Mouse (Mus musculus) layer of hippocampus, adult 18-20 months (tissue): Measurements from ENCODE around the gene Slc5a3. TPM values are rescaled to one million over a fixed set of nuclear protein-coding genes. Genes with fewer than 3 reads are reported as not detected.
A peak's percentile ranks its signal among the peaks of the same experiment; 100 is the strongest.
"Not testable (repeated sequence)": the region's sequence is repeated elsewhere in the genome, so short reads cannot be mapped to it uniquely, and the experiment has no call there.

Source experiments
- DNase-seq, 2 experiments: peaks; one replicate each; pipeline ENCODE4 v3.0.0; 2022; ENCODE audit warnings: low spot score in 2 of 2
- total RNA-seq, 2 experiments: library from RNA; stranded (reverse); gene quantifications; 2 replicates each; pipeline ENCODE4 v1.2.3; 2021

Gene Slc5a3
- total RNA-seq, 2 experiments from 2014 or later: 44.7 to 45.6 TPM

DNA sequence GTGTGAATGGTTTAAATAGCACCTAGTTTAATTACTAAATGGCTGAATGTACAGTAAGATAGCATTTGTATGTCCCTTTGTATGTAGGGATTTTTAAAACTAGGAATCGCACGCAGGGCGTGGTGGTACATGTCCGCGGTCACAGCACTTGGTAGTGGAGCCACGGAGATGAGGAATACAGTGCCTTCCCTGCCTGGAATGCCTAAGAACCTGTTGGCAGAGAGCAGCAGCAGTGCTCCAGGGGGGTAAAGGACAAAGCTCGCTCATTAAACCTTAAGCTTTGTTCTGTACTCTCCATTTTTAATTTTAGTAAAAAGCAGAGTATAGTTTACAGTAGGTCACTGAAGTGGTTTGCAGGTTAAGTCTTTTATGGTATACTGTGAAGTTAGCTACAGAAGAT is 3.5 kb downstream of the Slc5a3 start:
- no peak for DNase-seq

DNA sequence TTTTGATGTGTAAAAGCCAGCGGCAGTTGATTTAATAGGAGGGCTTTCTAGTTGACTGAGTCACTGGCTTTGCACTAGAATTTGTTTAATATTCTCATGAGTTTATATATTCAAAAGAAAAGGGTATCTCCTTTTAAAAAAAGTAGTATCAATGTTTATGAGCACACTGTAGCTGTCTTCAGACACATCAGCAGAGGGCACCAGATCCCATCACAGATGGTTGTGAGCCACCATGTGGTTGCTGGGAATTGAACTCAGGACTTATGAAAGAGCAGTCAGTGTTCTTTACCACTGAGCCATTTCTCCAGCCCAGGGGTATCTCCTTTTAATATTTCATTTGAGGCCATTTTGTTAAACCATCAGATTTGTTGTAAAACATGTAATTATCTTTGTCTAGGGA is 4.7 kb downstream of the Slc5a3 start:
- no peak for DNase-seq

DNA sequence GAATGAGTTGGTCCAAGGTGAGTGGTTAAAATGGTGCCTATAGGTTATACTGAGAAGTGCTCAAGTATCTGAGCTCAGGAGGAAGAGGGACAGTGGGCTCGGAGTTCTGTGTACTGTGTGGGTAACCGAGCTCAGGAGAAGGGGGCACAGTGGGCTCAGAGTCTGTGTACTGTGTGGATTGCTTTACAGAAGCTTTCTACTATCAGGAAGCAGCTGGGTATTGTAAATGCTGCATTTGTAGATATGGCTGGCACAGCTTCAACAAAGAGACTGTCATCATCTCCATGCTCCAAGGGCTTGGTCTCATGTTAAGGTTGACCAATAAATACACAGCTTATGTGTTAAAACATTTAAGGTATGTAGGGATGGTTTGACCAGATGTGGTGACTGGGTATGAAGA is 6.7 kb downstream of the Slc5a3 start:
- no peak for DNase-seq

DNA sequence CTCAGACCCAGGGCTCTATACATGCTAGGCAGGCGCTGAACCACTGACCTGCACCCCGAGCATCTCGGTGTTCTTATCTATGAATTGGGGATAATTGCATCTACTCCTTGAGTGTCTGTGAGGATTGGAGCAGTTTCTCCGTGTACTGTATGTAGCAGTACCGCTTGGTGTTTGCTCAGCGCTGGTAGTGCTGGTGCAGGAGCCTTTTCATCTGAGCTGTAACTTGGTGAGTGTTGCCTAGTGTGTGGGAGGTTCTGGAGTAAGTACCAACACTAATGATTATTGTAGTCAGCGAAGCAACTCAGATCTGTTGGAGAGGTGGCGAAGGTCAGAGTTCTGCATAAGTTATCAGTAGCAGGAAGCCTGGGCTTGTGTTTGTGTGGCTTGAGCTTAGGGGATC is 12.2 kb downstream of the Slc5a3 start:
- peak in 1 of 2 experiments; percentile 34 for DNase-seq

DNA sequence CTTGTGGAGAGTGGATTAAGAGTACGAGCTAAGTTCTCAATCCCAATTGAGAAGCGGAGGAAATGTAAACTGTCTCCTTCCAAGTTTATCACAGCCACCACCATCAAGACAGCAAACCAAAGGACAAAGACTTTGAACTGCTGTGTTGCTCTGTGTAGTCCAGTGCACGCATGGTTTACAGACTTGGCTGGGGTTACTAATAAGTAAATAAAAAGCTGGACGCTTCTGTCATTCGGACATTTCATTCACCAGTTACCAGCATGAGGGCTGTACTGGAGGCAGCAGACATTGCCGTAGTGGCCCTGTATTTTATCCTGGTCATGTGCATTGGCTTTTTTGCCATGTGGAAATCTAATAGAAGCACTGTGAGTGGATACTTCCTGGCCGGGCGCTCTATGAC is 18.7 kb downstream of the Slc5a3 start:
- no peak for DNase-seq

DNA sequence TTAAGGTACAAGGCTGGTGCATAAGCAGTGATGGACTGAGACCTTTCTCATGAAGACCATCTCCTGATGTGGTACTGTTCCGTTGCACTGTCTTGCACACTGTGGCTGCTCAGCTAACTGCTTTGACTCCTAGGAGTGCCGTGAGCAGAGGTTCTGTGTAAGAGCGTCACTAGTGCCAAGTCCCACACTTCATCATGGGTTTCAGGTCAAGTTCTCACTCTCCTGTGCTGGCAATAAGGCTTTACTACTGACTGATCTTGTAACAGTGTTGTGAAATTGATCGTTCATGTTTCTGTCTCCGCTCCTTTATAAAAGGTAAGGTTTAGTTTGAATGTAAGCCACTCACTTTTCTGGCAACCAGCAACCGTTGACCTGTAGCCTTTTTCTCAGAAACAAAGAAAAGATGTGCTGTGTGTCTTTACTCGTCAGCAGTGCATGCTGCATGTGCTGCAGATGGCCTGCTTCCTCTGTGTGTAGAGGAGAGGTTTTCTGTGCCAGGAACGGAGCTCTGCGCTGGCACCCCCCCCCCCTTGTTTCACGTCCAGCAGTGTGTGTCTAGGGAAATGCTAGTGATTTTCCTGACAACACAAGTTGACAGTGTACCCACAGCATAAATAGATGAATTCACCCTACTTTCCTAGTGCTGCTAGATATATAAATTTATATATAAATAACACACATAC is 25.8 kb downstream of the Slc5a3 start:
- no peak for DNase-seq

DNA sequence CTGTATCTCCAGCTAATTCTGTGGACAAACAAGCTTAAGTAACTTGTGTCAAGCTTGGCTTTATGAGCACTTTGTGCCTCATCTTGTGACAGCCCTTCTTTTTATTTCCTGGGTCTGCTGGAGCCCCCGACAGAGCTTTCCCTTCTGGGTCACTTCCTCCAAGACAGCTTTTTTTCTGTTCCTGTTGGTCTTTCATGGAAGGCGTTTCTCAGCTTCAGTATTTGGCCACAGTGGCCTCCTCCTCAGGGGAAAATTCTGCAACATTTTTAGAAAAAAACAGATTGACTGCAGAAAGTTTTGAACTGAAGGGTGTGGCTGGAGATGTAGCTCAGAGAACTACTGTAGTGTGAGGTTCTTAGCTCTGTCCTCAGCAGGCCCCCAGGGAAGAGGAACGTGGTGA is 31.1 kb downstream of the Slc5a3 start:
- no peak for DNase-seq

DNA sequence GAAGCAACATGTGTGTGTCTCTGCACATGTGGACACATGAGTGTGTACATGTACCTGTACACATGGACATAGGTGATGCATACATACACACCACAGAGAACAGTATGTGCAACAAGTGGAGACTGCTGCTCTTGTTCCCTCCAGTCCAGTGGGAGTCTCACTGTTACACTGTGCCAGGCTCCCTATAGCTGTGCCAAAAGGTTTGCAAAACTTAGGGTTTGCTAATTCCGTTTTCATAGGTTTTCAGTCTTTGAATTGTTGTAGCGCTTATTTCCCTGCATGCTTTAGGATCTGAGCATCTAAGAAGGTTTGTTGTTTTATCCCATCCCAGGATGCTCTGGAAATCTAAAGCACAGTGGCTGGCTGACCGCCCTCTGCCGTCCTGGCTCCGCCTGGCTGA is 33.8 kb downstream of the Slc5a3 start:
- no peak for DNase-seq

DNA sequence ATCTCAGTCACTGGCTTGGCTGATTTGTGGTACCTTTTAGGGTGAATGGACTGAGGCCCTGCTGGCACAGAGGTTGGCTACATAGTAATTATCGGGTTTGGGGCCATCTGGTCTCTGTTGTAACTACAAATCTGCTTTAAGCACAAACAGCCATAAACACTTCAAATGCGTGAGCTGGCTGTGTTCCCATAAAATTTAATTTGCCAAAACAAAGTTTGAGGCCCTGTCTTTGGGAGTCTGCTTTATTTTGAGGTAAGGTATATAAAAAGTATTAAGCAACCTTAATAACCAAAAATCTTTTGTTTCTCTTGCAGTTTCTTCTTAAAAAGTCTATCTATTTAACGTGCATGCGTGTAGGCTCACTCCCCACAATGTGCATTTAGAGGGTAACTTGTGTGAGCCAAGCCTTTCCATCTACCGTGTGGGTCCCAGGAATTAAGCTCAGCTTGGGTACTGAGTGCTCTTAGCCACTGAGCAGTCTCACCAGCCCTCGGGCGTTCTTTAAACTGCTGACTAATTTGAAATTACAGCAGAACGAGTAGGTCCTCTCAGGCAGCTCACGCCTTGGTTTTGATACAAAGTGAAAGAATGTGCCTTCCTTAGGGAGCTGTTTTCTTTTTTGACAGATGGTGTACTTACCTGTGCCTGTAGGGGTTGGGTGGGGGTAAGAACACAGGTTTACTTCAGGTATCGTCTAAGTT is 40.4 kb downstream of the Slc5a3 start:
- no peak for DNase-seq

DNA sequence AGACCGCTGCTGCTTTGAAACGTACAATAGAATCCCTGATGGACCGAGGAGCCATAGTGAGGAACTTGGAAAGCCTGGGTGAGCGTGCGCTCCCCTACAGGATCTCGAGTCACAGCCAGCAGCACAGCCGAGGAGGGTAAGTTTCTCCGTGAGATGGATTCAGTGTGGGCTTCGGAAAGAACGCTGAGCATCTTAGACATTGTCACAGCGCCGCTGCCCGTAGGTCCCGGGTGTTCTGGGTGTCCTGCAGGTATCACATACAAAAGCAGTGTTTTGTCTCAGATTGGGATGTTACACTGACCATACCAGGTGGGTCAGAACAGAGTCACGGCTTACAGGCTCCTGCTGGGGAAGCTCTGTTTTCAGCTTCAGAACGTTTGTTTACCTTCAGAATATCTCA is 41.5 kb downstream of the Slc5a3 start:
- no peak for DNase-seq

DNA sequence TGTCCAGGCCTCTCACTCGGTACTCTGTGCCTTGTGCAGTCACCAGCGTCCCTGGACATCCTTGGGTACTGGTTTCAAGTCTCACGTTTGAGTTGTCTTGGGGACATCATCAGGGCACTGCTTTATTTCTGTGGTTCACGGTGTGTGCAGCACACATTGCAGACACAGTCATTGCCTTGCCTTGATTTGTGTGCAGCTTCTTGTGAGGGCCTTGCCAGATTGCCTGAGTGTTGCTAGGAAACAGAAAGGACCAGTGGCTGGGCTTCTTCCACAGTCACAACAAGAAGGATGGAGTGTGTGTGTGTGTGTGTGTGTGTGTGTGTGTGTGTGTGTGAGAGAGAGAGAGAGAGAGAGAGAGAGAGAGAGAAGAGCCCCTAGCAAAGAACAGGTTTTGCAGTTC is 42.0 kb downstream of the Slc5a3 start:
- peak in 1 of 2 experiments; percentile 57 for DNase-seq

DNA sequence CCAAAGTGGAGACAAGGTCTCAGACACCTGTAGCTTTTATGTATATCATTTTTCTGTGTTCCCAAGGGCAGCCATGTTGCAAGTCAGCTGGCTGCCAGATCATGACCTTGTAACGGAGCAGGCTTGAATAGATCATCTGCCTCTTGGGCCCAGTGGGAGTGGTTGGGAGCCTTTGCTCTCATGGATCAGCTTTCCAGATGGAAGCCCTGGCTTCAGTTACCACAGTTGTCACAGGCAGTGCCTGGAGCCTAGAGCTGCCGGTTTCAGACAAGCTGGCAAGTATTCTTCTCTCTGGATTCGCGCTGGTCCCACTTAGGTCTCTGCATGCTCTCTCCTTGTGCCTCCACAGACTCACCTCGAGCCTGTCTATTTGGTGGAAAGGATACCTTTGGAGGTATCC is 44.0 kb downstream of the Slc5a3 start:
- no peak for DNase-seq

DNA sequence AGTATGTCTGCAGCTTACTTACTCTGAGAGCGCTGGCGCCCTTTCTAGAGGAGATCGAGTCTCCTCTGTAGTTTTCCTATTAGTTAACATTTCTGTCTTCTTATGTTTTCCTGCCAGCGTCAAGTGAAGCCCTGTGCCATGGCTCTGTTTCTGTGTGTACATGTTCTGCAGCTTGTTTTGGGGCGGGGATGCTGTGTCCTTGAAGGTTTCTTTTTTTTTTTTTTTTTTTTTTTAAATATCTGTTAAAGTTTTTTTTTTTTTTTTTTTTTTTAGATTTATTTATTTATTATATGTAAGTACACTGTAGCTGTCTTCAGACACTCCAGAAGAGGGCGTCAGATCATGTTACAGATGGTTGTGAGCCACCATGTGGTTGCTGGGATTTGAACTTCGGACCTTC is 44.8 kb downstream of the Slc5a3 start:
- not testable (repeated sequence) for DNase-seq

DNA sequence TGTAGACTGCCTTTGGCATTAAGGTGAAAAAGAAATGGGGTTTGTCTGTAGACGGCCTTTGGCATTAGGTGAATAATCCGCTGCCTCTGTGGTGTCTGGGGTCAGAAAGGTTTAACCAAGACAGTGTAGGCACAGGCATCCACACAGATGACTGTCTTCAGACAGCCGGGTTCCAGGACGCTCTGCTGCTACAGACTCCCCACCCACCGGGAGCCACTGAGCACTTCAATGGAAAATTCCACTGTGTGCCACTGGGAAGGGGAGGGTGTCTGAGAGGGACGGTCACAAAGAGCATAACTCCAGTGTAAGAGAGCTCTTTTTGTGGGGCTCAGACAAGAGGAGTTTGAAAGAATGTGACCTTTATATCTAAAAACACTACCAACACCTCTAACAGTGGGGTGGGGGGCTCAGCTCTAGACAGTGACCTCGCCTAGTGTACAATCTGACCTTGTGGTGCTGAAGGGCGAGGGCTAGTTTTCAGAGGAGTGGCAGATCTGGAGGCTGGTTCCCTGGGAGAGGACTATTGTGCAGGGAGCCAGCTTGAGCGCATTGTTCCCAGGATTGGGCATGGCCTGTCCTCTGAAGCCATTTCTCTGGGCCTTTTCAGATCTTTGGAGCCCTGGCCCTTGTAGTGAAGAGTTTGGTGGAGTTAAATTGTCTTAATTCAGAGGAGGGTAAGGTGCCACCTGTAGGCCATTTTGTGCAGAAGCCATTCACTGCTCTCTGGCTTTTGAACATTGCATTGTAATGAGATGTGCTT is 45.6 kb downstream of the Slc5a3 start:
- DNase-seq: peak in 1 of 2 experiments; percentile 44

DNA sequence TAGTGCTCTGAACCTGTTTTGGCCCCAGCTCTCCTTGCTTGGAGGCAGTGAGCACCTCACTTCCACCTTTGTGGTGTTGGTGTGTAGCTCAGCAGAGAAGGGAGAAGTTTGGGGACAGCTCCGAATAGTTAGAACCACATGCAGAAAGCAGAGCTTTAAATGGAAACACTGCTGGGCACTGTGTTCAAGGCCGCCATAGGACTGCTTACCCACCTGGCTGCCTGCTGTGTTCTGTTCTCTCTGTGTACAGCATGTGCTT is 46.1 kb downstream of the Slc5a3 start:
- no peak for DNase-seq

DNA sequence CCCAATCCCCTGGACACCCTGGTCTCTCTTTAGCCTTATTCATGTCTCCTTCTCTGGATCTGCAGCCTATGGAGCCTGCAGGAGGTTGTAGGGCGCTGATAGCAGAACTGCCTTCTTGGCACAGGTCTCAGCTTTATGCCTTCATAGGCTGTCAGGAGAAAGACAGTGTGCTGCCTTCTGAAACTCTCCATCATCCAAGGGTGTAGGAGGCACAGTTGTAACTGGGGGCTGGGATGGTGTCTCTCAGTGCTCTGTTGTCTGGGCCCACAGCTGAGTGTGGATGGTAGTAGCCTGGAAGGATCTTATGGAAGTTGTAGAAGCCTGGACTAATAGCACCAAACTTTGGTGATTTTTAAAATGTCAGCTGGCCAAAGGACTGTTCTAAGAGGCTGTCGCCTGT is 46.8 kb downstream of the Slc5a3 start:
- peak in 1 of 2 experiments; percentile 51 for DNase-seq

DNA sequence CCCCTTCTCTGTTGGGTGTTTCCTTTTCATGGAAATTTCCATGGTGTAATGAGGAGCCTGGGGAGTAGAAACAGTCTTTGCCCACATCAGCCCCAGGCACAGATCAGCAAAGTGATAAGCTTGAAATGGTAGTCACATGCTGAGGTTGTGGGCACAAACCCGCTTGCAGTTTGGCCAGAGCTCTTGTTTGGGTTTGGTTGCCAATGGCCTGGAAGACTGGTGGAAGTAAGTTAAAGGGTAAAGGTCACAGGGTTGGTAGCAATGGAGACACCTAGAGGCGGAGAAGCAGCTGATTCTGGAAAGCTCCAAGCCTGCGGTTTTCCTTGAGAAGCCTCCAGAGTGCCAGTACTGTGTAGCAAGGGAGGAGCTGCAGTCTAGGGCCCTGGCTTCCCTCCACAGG is 47.5 kb downstream of the Slc5a3 start:
- no peak for DNase-seq

DNA sequence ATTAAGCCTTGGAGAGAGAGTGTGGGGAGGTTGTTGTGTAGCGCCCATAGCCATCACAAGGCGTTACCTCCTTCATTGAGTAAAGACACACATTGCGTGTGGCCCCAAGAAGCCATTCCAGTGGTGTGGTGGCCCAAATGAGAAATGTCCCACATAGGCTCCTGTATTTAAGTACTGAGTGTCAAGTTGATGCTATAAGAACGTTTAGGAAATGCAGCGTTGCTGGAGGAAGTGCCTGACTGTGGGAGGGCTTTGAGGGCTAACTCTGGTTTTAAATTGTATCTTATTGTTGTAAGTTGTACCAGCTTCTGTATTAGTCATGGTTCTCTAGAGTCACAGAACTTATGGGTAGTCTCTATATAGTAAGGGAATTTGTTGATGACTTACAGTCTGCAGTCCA is 49.2 kb downstream of the Slc5a3 start:
- DNase-seq: no peak

DNA sequence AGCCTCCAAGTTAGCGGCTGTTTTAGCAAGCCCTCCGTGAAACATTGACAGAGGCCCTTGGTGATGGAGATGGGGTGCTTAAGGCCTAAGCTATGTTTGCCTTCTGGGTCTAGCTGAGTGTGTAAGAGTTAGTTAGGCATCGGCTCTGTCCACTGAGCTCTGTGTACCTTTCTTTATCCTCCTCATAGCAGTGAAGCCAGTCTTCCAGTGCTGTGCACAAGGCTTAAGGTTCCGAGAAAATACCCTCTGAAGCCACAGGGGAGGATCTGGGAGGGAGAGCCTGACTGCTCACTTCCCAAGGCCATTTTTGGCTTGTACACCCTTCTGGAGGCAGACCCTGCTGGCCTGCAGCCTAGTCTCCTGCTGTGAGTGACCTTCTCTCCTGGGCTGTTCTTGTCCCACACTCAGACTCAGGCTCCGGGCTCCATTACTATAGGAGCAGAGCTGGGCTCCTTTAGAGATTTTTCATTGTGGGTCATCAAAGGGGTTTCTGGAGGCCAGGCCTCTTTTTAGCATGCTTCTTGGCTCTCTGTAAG is 56.7 kb downstream of the Slc5a3 start:
- DNase-seq: no peak

DNA sequence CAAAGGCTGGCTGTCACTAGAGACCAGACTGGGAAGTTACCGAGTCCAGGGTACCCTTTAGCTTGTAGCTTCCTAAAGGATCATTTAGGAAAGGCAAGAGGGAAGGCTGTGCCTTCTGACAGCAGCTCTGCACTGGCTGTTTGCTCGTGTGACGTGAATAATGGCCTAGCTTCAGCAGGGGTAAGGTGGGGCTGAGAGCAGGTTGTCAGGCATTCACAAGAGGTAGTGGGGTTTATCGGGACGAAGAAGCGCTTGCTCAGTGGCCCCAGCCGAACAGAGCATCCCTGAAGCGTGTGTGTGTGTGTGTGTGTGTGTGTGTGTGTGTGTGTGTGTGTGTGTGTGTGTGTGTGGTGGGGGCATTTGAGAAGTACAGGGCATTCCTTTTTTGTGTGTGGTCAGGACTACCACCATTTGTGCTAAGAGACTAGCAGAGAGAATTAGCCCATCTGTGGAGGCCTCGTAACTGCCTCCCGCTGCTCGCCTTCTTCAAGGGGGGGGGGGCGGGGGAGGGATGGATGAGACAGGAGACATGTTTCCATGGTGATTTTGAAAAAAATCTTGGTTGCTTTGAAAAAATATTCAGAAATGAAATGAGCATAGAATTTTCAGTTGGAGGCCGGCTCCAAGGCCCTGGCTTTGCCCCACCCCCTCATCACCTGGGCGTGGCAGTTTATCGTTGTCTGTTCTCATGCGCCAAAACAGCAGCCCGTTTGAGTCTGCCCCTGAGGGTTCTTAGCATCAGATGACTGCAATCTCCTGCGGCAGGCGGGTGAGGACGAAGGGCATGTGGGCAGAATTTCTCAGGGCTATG is 57.7 kb downstream of the Slc5a3 start:
- peak; percentile 56 to 74 for DNase-seq
